Mouse (Mus musculus) CH12.LX (cell line): ENCODE measurements at regions not wholly inside any gene's neighbourhood (a gene's known extent, or its start where the extent isn't known, plus 50 kb on each side); places are given as distances from the start of the nearest gene placed in this dataset.

Experiments used
- DNase-seq: peaks from one replicate; pipeline ENCODE4 v3.0.0-alpha.2; 2013; ENCODE audit errors: extremely low read depth
- H3K27ac ChIP-seq: 2 replicates; pipeline ENCODE4 v1.5.1; 2012; ENCODE audit warnings: low read depth, mild to moderate bottlenecking, control low read depth, moderate library complexity; ENCODE audit not compliant: insufficient read depth
- H3K27me3 ChIP-seq: replicated peaks from 2 replicates; pipeline ENCODE3; 2012; ENCODE audit warnings: inconsistent platforms
- H3K36me3 ChIP-seq, 2 experiments: replicated peaks in 1 of 2; 2 replicates each; pipeline versions ENCODE3 to v1.6.1; 2012; ENCODE audit warnings: inconsistent platforms in 1 of 2, low read length in 1 of 2, mild to moderate bottlenecking in 1 of 2, mixed read lengths in 1 of 2, moderate library complexity in 1 of 2; ENCODE audit not compliant: control insufficient read depth in 1 of 2, insufficient read depth in 1 of 2
- H3K4me1 ChIP-seq, 2 experiments: 2 replicates each; pipeline ENCODE4 v1.6.1; 2012; ENCODE audit warnings: inconsistent platforms in 1 of 2, moderate library complexity in 1 of 2; ENCODE audit not compliant: insufficient read depth in 2 of 2, control insufficient read depth in 1 of 2
- H3K4me2 ChIP-seq: 2 replicates; pipeline ENCODE4 v1.6.1; 2012; ENCODE audit warnings: low read depth, mild to moderate bottlenecking, control low read depth; ENCODE audit not compliant: poor library complexity, insufficient read depth, severe bottlenecking
- H3K4me3 ChIP-seq, 3 experiments: fragments of 150-350 bp in 1 of 3; sonication (generic) in 1 of 3; replicated peaks in 1 of 3; 2 replicates each; pipeline versions ENCODE3 to v1.5.1; 2011 to 2012; ENCODE audit warnings: low read depth in 2 of 3, low read length in 2 of 3, mild to moderate bottlenecking in 2 of 3, moderate library complexity in 2 of 3, control low read depth in 1 of 3, improper control_type of control experiment in 1 of 3, inconsistent platforms in 1 of 3, mixed read lengths in 1 of 3; ENCODE audit not compliant: poor library complexity in 1 of 3
- H3K79me2 ChIP-seq: replicated peaks from 2 replicates; pipeline ENCODE4 v1.6.1; 2012; ENCODE audit warnings: mild to moderate bottlenecking, moderate library complexity; ENCODE audit not compliant: control insufficient read depth, poor library complexity, insufficient read depth, severe bottlenecking; ENCODE audit errors: extremely low read depth
- H3K9ac ChIP-seq: 2 replicates; pipeline ENCODE4 v1.6.1; 2012; ENCODE audit warnings: low read depth, mild to moderate bottlenecking, control low read depth, moderate library complexity; ENCODE audit not compliant: insufficient read depth
- H3K9me3 ChIP-seq: replicated peaks from 2 replicates; pipeline ENCODE3; 2012; ENCODE audit warnings: low read length, inconsistent platforms, mixed read lengths
- BHLHE40 ChIP-seq: IDR thresholded peaks from 2 replicates; pipeline ENCODE4 v1.6.1; 2011; ENCODE audit warnings: mild to moderate bottlenecking, low read depth, low read length, improper control_type of control experiment
- CHD2 ChIP-seq: IDR thresholded peaks from 2 replicates; pipeline ENCODE4 v1.6.1; 2011; ENCODE audit warnings: low read length, improper control_type of control experiment
- CTCF ChIP-seq, 2 experiments: IDR thresholded peaks in 1 of 2; conservative IDR thresholded peaks in 1 of 2; 2 replicates each; pipeline ENCODE4 v1.5.1; 2011 to 2012; ENCODE audit warnings: low read depth in 2 of 2, low read length in 2 of 2, improper control_type of control experiment in 1 of 2, inconsistent platforms in 1 of 2, mild to moderate bottlenecking in 1 of 2, moderate library complexity in 1 of 2
- E2F4 ChIP-seq: IDR thresholded peaks from 2 replicates; pipeline ENCODE4 v1.6.1; 2011; ENCODE audit warnings: low read depth, low read length, improper control_type of control experiment; ENCODE audit not compliant: insufficient replicate concordance
- ELF1 ChIP-seq: IDR thresholded peaks from 2 replicates; pipeline ENCODE4 v1.6.1; 2014; ENCODE audit warnings: low read depth, mild to moderate bottlenecking, inconsistent platforms, low read length, improper control_type of control experiment
- ETS1 ChIP-seq: conservative IDR thresholded peaks from 2 replicates; pipeline ENCODE4 v1.6.1; 2012; ENCODE audit warnings: low read depth, mild to moderate bottlenecking, inconsistent platforms, low read length, improper control_type of control experiment, moderate library complexity
- GABPA ChIP-seq: IDR thresholded peaks from 2 replicates; pipeline ENCODE4 v1.6.1; 2012; ENCODE audit warnings: low read depth, low read length, improper control_type of control experiment, inconsistent platforms; ENCODE audit not compliant: insufficient replicate concordance
- IRF4 ChIP-seq: IDR thresholded peaks from 2 replicates; pipeline ENCODE4 v1.6.1; 2014; ENCODE audit warnings: low read depth, mild to moderate bottlenecking, inconsistent platforms, low read length, improper control_type of control experiment
- JUN ChIP-seq: IDR thresholded peaks from 2 replicates; pipeline ENCODE4 v1.6.1; 2011; ENCODE audit warnings: low read depth, mild to moderate bottlenecking, low read length, improper control_type of control experiment, moderate library complexity; ENCODE audit not compliant: insufficient read depth
- JUND ChIP-seq: conservative IDR thresholded peaks from 2 replicates; pipeline ENCODE4 v1.6.1; 2011; ENCODE audit warnings: low read depth, low read length, improper control_type of control experiment
- MAFK ChIP-seq: IDR thresholded peaks from 2 replicates; pipeline ENCODE4 v1.6.1; 2011; ENCODE audit warnings: low read length, improper control_type of control experiment; ENCODE audit not compliant: insufficient replicate concordance
- MAZ ChIP-seq: IDR thresholded peaks from 2 replicates; pipeline ENCODE4 v1.6.1; 2012; ENCODE audit warnings: low read depth, mild to moderate bottlenecking, inconsistent platforms, low read length, improper control_type of control experiment, moderate library complexity
- MEF2A ChIP-seq: IDR thresholded peaks from 2 replicates; pipeline ENCODE4 v1.6.1; 2014; ENCODE audit warnings: low read depth, mild to moderate bottlenecking, inconsistent platforms, low read length, improper control_type of control experiment, borderline replicate concordance
- MYC ChIP-seq: IDR thresholded peaks from 2 replicates; pipeline ENCODE4 v1.6.1; 2011; ENCODE audit warnings: low read depth, mild to moderate bottlenecking, improper control_type of control experiment, low read length
- NELFE ChIP-seq: IDR thresholded peaks from 2 replicates; pipeline ENCODE4 v1.6.1; 2011; ENCODE audit warnings: low read depth, low read length, improper control_type of control experiment
- NRF1 ChIP-seq: IDR thresholded peaks from 2 replicates; pipeline ENCODE4 v1.6.1; 2014; ENCODE audit warnings: low read depth, mild to moderate bottlenecking, inconsistent platforms, low read length, improper control_type of control experiment, moderate library complexity
- PAX5 ChIP-seq: IDR thresholded peaks from 2 replicates; pipeline ENCODE4 v1.6.1; 2012; ENCODE audit warnings: low read length, inconsistent platforms, mixed read lengths
- POLR2A ChIP-seq: IDR thresholded peaks from 2 replicates; pipeline ENCODE4 v1.6.1; 2011; ENCODE audit warnings: low read depth, mild to moderate bottlenecking, improper control_type of control experiment, low read length
- POLR2AphosphoS2 ChIP-seq: IDR thresholded peaks from 2 replicates; pipeline ENCODE4 v1.6.1; 2011; ENCODE audit warnings: low read depth, low read length, improper control_type of control experiment
- RAD21 ChIP-seq: IDR thresholded peaks from 2 replicates; pipeline ENCODE4 v1.6.1; 2011; ENCODE audit warnings: low read depth, mild to moderate bottlenecking, low read length, improper control_type of control experiment, moderate library complexity
- UBTF ChIP-seq: IDR thresholded peaks from 2 replicates; pipeline ENCODE4 v1.6.1; 2012; ENCODE audit warnings: low read depth, mild to moderate bottlenecking, inconsistent platforms, low read length, improper control_type of control experiment, moderate library complexity
- USF1 ChIP-seq: IDR thresholded peaks from 2 replicates; pipeline ENCODE4 v1.6.1; 2014; ENCODE audit warnings: low read depth, mild to moderate bottlenecking, inconsistent platforms, low read length, improper control_type of control experiment
- ZC3H11A ChIP-seq: IDR thresholded peaks from 2 replicates; pipeline ENCODE4 v1.6.1; 2012; ENCODE audit warnings: low read depth, mild to moderate bottlenecking, inconsistent platforms, low read length, improper control_type of control experiment
- ZKSCAN1 ChIP-seq: IDR thresholded peaks from 2 replicates; pipeline ENCODE4 v1.6.1; 2012; ENCODE audit warnings: low read depth, inconsistent platforms, low read length, improper control_type of control experiment, borderline replicate concordance
- ZMIZ1 ChIP-seq: IDR thresholded peaks from 2 replicates; pipeline ENCODE4 v1.6.1; 2012; ENCODE audit warnings: low read depth, mild to moderate bottlenecking, inconsistent platforms, low read length, improper control_type of control experiment
- ZNF384 ChIP-seq: IDR thresholded peaks from 2 replicates; pipeline ENCODE4 v1.6.1; 2012; ENCODE audit warnings: low read depth, low read length, improper control_type of control experiment, inconsistent platforms
- dilution Hi-C: fragments of 300-500 bp; cut with MboI; formaldehyde crosslinking; loops from 2 replicates; pipeline ENCODE4 v1.14.3; 2020; ENCODE audit warnings: low sequenced_read_pairs; ENCODE audit not compliant: extremely low pct_unique_long_range_greater_than_20kb, extremely low pct_ligation_motif_present
- in situ Hi-C: fragments of 300-500 bp; cut with MboI; formaldehyde crosslinking; loops from 3 replicates; pipeline ENCODE4 v1.14.3; 2019; ENCODE audit warnings: low sequenced_read_pairs, low pct_ligation_motif_present, low pct_unique_long_range_greater_than_20kb, mixed read lengths

DNA sequence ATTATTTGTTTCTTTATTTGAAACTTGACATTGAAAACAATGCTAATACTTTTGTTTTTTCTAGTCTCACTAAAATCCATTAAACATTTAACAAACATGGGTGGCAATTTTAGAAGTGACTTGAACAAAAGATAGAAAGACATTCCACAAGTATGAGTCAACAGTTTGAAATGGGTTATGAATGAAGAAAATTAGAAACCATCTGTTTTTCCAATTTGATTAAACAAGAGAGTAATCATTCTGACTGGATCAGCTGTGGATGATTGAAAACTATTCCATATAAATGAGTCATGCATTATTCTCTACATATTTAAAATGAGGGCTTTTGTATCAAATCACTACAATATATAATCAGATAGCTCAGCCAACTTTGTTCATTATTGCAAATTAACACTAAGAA lies 334.8 kb upstream of the Olfr161 start:
- Histone ChIP-seq H3K4me2 (no peak overlapping the region), H3K79me2 (no peaks in the 10 kb centered on the region), H3K27ac (no peak overlapping the region), H3K27me3 (no peaks in the 10 kb centered on the region), H3K36me3 (no peaks in the 10 kb centered on the region), H3K9me3 (no peaks in the 10 kb centered on the region), H3K9ac (no peak overlapping the region), H3K4me1 (no peaks in the 10 kb centered on the region), H3K4me3 (no peak overlapping the region)
- TF ChIP-seq BHLHE40 (no peak), ZKSCAN1 (no peak), NRF1 (no peak), CTCF (conservative IDR thresholded peaks at IDR 0.05 in 1 of 2, IDR thresholded peaks at IDR 0.05 in 1 of 2; ENCODE audit: low read depth in 2 of 2, low read length in 2 of 2) (no peak), ETS1 (no peak), ZMIZ1 (no peak), JUN (no peak), MAZ (no peak), MAFK (no peak), ELF1 (no peak), CHD2 (no peak), UBTF (no peak), GABPA (no peak), MYC (no peak), RAD21 (no peak), USF1 (no peak), JUND (no peak), MEF2A (no peak)
- DNase-seq, result no peak
- dilution Hi-C loops, result no loop called here
- in situ Hi-C loops, result no loop called here

DNA sequence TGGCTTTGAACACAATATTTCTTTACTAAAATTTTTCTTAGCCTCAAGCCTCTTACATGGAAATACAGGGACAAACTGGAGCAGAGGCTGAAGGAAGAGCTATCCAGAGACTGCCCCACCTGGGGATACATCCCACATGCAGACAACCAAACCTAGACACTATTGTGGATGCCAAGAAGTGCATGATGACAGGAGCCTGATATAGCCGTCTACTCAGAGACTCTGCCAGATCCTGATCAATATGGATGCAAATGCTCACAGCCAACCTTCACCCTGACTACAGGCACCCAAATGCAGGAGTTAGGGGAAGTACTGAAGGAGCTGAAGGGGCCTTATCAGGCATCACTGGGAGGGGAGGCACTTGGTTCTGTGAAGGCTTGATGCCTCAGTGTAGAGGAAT lies 325.5 kb upstream of the Olfr161 start:
- DNase-seq, result no peak
- Histone ChIP-seq H3K4me3 (no peak overlapping the region), H3K36me3 (no peaks in the 10 kb centered on the region), H3K79me2 (no peaks in the 10 kb centered on the region), H3K4me1 (no peaks in the 10 kb centered on the region), H3K27me3 (no peaks in the 10 kb centered on the region), H3K9ac (no peak overlapping the region), H3K9me3 (no peaks in the 10 kb centered on the region), H3K27ac (no peak overlapping the region), H3K4me2 (no peak overlapping the region)
- in situ Hi-C loops, result no loop called here
- no peak for TF ChIP-seq E2F4
- TF ChIP-seq IRF4, result no peak
- no peak for TF ChIP-seq POLR2A
- TF ChIP-seq BHLHE40, result no peak
- TF ChIP-seq POLR2AphosphoS2, result no peak
- no peak for TF ChIP-seq ZNF384
- no peak for TF ChIP-seq ZC3H11A
- no peak for TF ChIP-seq USF1
- TF ChIP-seq NELFE, result no peak
- no peak for TF ChIP-seq CHD2
- no peak for TF ChIP-seq ETS1
- TF ChIP-seq ZMIZ1, result no peak
- TF ChIP-seq ZKSCAN1, result no peak
- TF ChIP-seq PAX5, result no peak
- dilution Hi-C loops, result no loop called here
